Mouse (Mus musculus): ENCODE measurements around the gene Gar1. TPM values are rescaled to one million over a fixed set of nuclear protein-coding genes. Genes with fewer than 3 reads are reported as not detected.
A peak's percentile ranks its signal among the peaks of the same experiment; 100 is the strongest.

Gar1 gene
- total RNA-seq (2015): 49.3 and 64.6 TPM in 2 replicates
- total RNA-seq (2017): 23.6 and 26.9 TPM in 2 replicates

DNA sequence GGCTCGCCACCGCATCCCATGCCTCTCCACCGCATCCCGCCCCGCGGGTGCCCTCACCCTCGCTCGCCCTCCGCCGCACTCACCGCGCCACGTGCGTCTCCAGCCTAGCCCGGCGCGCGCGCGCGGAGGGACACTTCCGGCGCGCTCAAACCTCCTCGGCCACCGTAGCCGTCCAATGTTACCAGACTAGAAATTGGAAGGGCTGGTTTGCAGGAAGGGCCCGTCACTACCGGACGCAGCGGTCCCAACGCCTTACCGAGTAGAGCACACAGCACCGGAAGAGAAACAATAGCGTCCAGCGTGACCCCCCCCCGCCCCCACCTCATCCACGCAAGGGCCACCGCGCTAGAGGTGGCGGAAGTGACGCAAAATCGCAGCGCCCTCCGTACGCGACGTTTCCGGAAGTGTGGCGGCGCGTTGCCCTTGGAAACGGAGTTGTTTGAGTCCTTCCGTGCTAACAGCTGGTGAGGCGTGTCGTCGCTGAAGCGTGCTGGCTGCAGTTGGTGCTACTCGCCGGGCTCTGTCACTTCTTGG is at the start of gene Gar1:
Gene Gar1 (minus strand): TSS at position 362 of the 534 bp plus-strand sequence.
- ATAC-seq (replicated peaks; ENCODE audit: poor library complexity): peak; percentile 89

DNA sequence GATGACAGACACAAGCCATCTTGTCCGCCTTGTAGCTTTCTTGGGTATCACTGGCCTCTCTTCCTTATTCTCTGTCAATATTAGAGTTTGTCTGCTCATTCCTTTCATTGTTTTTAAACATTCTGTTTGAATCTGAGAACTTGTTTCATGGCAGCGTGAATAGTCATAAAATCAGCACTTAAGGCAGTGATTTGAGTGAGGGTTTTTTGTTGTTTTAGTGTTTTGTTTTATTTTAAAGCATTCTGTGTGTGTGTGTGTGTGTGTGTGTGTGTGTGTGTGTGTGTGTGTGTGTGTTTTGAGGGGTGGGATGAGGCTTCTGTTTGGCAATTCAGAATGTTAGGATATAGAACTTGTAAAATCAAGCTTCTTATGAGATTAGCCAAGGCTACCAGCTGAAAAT is 48.7 kb upstream of the Gar1 start:
- no peak for ATAC-seq (replicated peaks; ENCODE audit: poor library complexity)

DNA sequence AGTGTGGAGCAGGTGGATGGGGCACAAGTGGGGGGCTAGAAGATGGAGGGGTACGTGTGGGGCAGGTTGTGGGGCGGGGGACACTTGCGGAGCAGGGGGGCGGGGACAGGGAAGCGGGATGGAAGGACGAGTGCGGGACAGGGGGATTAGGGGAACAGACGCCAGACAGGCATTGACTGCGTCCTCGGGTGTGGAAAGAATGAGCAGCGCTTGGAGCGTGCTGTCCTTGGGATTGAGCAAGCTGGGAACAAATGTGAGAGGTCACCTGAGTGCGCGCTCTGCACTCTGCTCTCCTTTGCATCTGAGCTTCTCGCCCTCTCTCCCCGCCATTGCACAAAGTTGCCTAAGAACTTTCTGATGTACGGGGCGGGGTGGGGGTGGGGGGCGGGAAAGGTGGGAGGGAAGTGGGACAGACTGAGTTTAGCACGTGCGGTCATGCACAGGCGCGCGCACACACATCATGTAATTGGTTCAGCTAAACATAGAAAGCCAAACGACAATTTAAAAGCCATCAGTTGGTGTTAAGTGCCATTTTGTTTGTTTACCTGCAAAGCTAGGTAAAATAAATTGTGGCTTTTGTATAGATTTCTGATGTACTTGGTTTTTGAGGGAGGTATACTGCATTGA is 48.0 kb upstream of the Gar1 start:
- peak; percentile 42 for ATAC-seq (replicated peaks; ENCODE audit: poor library complexity)

DNA sequence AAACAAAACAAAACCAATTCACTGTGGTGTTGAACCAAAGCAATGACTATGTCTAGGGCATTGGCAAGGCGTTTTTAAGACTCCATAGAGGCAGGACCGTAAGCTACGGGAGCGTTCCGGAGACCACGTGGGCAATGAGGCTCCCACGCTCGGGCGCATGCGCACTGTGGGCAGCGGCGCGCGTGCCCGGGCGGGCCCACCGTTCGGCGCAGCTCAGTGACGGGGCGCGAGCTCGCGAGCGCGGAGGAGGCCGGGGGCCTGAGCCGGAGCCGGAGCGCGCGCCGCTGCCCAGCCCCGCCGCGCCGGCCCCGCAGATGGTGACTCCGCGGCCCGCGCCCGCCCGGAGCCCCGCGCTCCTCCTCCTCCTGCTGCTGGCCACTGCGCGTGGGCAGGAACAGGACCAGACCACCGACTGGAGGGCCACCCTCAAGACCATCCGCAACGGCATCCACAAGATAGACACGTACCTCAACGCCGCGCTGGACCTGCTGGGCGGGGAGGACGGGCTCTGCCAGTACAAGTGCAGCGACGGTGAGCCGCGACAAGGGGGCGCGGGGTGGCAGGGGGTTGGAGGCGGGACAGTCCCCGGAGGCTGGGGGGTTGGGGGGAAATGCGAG is 47.3 kb upstream of the Gar1 start, which contains the start of gene Pla2g12a:
Gene Pla2g12a (plus strand): TSS at position 202 of the 617 bp plus-strand sequence.
- peak; percentile 67 for ATAC-seq (replicated peaks; ENCODE audit: poor library complexity)

DNA sequence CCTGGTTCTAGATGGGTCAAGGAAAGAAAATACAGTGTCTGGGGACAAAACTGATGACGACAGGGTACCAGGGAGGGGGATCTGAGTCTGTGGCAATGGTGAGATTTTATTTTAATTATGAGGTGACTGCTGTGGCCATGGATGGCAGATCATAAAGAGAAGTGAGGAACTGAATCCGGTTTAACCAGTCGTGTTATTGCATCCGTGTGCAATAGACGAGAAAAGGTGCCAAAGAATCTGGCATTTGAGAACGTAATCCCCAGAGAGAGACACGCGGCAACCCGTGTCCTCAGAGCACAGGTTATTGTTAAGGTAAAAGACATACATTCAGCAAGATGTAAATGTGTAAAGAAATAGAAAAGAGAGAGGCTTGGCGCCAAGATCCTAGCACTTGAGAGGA is 46.1 kb upstream of the Gar1 start:
- no peak for ATAC-seq (replicated peaks; ENCODE audit: poor library complexity)

DNA sequence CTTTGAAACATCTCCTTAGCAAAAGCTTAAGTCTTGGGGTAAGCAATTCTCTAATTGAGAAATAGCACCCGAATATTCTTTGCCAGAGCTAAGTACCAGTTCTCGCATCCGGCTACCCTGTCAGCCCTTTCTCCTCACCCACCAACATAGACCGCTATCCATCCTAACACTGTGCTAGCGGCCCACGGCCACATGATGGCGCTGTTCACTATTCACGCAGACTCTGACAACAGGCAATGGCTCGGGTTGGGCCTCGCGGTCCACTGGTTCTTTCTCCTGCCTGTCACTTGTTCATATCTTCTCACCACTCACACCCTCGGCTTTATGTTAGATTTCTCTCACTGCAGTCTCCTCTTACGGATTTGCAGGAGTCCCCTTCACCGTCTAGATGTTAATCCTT is 32.5 kb upstream of the Gar1 start:
- peak; percentile 99 for ATAC-seq (replicated peaks; ENCODE audit: poor library complexity)

DNA sequence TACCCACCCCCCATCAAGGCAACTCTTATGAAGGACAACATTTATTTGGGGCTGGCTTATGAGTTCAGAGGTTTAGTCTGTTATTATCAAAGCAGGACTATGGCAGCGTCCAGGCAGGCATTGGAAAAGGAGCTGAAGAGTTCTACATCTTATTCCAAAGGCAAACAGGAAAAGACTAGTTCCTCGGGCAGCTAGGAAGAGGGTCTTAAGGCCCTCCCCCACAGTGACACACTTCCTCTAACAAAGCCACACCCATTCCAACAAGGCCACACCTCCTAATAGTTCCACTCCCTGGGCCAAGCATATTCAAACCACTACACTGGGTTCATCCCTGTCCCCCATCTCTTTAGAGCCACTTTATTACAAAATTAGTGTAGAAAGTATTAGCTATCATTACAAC is 31.4 kb upstream of the Gar1 start:
- no peak for ATAC-seq (replicated peaks; ENCODE audit: poor library complexity)

DNA sequence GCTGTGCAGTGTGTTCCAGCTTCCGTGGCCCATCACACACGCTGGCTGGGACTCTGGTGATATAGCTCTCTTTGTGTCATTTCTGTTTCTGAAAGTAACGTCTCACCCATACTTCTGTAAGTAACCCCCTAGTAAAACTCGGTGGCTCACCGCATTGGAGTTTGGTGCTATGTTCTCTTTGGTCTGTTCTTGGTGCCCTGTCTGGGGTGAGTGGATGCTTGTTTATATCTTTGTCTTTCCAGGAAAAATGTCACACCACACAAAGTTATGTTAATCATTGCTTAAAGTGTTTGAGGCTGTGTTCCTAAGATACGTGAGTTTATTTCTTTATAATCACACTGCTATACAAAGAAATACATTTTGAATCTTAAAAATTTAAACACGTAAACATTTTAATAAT is 15.7 kb upstream of the Gar1 start:
- no peak for ATAC-seq (replicated peaks; ENCODE audit: poor library complexity)

DNA sequence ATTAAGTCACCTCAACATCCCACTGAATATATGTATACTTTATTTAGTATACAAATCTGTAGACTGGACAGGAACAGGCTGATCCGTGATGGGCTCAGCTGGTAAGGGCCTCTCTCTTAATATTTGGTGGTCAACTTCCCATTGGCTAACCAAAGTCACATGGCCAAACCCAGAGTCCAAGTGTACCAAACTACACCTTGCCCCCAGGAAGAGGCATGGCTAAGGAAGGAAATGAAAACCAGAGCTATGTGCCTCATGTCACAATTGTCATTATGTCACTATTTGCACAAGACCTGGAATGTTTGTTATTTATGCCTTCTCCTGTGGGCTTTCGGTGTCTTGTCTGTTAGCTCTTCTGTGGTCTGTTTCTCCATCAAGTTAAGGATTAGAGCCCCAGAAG is 14.7 kb upstream of the Gar1 start:
- peak; percentile 65 for ATAC-seq (replicated peaks; ENCODE audit: poor library complexity)

DNA sequence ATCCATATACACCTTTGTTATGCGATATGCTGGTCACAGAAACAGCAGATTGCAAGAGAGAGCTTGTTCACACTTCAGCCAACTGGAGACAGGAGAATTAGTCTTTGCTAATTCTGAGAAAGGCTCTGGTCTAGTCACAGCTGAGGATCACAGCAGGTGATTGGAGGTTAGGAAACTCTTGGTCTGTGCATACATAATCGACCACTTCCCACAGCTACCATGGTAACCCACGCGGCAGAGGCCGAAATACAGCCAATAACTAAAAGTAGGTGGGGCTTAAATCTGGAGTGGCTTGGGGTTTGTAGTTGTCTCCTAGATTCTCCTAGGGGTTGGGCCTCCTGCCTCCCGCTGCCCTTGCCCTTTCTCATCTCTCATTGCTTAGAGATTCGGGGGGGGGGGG is 6.8 kb upstream of the Gar1 start:
- ATAC-seq (replicated peaks; ENCODE audit: poor library complexity): no peak

DNA sequence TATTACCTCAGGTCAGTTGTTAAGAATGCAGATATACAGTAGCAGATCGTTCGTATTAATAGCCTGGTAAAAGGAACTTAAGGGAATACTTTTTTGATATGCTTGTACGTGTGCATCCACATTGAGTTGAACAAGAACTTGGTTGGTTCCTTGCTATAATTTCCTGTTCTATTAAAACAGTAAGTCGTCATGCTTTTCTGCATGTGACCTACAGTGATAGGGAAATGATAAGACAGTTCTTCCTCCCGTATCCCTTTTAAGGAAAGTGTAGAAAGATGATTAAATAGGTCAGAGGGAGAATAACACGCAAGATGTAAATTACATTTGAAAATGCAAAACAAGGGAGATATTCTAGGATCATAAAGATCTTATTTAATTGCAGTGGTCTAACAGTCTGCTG is 5.8 kb upstream of the Gar1 start:
- no peak for ATAC-seq (replicated peaks; ENCODE audit: poor library complexity)

DNA sequence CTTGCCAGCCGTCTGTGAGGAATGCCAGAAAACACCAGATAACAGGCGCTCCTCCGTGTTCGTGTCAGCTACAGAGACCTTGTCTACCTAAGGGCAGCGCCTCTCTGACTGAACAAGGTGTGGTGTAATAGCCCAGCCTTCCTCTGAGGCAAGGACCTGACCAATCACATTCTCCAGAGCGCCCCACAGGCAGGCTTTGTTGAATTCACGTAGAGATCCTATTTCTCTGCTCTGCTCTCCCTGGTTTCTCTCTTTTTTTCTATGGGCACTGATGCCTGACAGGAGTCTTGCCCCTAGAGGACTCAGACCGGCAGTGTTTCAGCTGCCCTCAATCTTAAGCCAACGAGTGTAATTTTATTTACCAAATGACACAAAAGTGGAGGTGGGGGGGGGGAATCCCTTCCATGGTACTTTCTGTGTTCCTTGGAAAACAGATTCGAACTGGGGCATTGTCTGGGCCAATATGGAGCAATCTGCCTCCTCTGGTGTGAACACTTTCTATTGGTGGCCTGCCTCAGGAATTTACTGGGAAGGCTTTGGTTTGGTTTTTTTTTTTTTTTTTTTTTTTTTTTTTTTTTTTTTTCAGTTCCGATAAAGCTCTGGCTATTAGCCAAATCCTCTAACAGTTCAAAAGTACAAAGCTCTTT is 5.0 kb upstream of the Gar1 start:
- 0 out of 2 replicates have a peak, but pooled peaks have one; percentile 4 for ATAC-seq (replicated peaks; ENCODE audit: poor library complexity)

DNA sequence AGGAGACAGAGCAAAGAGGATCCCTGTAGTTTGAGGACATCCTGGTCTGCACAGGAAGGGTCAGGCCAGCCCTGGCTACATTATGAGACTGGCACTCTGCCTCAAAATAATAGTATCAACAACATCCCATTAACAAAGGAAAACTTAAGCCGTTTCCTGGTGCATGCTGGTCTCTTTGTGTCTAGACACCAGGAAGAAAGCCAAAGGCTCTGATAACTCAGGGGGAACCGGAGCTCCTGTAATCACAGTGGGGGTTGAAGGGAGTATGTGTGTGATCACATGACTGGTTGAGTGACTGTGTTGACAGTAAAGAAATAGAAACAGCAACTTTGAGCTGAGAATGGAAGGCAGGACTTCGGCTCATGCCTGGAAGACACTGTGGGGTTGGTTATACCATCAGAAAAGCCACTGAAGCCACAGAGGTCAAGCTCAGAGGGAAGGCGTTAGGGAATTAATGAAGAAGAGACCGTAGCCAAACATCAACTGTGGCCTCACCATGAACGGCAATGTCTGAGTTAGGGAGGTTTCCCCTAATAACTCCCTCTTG is 4.3 kb upstream of the Gar1 start, which contains the start of gene Cfi:
Gene Cfi (plus strand): TSS at position 497 of the 547 bp plus-strand sequence.
- ATAC-seq (replicated peaks; ENCODE audit: poor library complexity): no peak

DNA sequence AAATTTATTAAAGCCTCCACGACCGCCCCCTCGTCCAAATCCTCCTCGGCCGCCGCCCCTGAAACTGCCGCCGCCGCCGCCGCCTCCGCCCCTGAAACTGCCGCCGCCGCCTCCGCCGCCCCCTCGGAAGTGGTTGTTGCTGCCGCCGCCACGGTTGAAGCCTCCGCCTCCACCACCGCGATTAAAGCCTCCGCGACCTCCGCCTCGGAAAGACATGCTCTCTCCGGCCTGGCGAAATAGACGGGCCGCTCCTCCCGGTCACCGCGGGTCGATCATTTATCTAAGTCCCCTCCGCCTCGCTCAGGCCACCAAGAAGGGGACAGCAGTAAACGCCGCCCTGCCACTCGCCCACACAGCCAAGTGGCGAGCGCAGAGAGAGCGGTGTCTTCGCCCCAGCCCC is 570 bp downstream of the Gar1 start:
- ATAC-seq (replicated peaks; ENCODE audit: poor library complexity): peak; percentile 33

DNA sequence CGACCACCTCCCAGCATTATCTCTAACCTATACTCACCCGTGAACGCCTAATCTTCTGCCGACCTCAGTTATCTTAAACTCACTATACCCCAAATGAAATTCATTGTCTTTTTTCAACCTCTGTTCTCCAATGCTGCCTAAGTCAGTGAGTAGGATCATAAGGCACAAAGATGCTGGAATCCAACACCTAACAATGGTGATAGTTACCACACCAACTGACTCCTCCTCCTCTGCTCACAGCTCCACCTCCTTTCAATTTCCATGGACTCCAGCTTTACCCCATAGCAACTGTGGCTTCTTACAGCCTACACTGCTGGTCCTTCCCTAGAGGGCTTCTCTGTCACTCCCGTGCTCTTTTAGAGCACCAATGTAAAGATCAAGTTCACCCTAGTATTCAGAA is 3.5 kb downstream of the Gar1 start:
- no peak for ATAC-seq (replicated peaks; ENCODE audit: poor library complexity)

DNA sequence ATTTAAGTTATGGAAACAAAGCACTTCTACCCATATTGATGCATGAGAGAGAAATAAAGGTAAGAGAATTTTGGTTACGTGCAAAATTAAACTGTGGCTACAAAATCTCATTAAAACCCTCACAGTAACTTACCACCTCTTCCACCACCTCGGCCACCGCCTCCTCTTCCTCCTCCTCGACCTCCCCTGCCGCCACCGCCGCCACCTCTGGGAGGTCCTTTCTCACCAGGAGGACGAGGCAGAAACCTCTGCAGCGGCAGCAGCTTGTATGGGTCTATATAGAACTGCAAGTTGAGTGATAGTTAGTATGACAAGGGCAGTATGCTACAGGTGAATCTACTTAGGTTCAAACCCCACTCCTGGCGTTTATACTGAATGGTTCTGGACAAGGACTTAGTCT is 4.5 kb downstream of the Gar1 start:
- ATAC-seq (replicated peaks; ENCODE audit: poor library complexity): no peak

DNA sequence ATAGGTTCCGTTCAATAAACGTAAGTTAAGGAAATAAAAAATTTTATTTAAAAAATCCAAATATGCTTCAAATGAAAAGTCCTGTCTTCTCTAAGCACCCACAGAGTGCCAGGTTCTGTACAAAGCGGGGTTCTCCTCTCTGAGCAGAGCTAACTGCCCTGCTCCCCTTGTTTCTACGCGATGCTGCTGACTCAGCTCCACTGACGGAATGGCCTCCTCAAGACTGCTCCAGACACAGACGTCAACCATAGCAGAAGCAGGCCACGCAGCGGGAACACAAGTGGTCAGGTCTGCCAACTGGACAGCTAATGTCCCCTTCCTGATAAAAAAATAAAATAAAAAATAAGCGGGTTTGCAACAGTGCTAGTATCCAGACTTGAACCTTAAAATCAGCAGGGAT is 6.3 kb downstream of the Gar1 start:
- ATAC-seq (replicated peaks; ENCODE audit: poor library complexity): no peak

DNA sequence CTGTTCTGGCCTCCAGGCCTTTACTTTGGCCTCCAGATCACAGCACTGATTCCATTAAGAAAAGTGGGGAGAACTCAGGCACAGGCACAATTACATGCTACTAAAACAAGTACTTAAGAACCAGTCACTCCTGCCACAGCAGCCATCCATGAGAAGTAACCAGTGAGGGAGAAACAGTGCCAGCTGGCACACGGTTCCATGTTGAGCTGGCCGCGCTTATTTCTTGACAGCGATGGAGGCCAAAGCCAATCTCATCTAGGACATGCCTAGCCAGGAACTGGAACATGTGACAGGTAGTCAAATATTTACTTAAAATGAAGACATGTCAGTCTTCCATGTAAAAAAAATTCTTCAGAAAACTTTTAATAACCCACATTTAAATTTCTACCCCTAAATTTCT is 7.0 kb downstream of the Gar1 start:
- no peak for ATAC-seq (replicated peaks; ENCODE audit: poor library complexity)

DNA sequence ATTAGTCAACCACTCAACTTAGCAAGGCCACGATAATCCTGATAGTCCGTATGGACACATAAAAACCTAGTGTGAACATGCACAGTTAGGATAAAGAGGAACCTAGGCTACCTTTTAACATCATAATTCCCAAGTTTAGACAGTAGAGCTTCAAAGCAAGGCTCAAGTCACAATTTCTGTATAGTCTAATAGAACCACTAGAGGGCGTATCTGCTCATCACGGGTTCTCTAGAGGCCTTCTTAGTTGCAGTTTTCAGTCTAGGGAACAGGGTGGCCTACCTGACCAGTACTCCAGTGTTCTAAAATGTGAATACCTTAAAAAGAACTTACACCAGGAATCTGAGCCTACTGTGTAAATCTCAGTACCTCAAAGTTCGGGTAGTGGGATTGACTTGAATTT is 7.9 kb downstream of the Gar1 start:
- peak; percentile 92 for ATAC-seq (replicated peaks; ENCODE audit: poor library complexity)

DNA sequence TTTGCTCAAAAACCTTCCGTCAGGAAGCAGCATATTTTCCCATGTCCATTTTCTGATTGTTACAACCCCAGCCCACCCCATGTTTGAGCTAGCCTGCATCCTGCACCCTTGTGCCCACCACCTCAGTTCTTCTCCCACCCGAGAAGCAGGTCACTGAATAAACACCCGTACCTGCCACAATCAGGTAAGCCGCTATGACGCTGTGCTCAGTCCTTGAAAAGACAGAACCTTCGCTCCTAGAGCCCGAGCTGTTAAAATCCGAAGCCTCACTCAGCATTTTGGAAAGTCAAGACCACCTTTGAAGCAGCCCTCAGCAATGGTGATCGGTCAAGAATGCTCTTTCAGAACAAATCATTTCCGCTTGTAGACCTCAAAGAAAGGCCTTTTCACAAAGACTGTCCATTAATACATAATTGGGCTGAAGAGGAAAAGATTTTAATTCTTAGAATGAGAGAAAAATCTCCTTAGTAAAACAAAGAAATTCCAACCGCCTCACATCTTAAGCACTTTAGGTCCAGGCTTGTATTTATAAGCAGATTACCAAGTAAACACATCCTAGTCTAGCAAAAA is 8.9 kb downstream of the Gar1 start, which contains the start of gene Rrh:
Gene Rrh (minus strand): TSS at position 382 of the 570 bp plus-strand sequence.
- no peak for ATAC-seq (replicated peaks; ENCODE audit: poor library complexity)

DNA sequence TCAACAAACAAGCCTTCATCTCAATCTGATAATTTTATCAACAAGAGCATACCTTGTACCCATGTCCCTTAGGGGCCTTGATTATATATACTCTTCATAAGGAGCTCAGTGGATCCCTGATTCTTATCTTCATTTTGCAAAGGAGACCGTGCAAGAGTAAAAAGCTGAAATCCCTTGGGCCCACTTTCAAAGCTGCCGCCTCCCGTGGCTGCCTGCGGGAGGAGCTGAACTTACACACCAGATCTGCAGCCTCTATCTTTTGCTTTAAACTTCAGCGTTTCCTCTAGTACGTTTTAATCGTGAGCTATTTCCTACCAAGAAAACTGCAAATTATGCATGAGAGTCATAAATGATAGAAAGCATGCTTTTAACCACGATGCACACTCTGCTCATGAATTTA is 9.5 kb downstream of the Gar1 start:
- no peak for ATAC-seq (replicated peaks; ENCODE audit: poor library complexity)
